Mouse (Mus musculus) frontal cortex, adult 2 months (tissue): ENCODE results near the gene Olfr1353. TPM values are rescaled to one million over a fixed set of nuclear protein-coding genes. Genes with fewer than 3 reads are reported as not detected.
"Not testable (repeated sequence)": the region's sequence is repeated elsewhere in the genome, so short reads cannot be mapped to it uniquely, and the experiment has no call there.

Experiments used
- DNase-seq, 2 experiments: peaks; one replicate each; pipeline ENCODE4 v3.0.0; 2022; ENCODE audit warnings: low spot score in 1 of 2; ENCODE audit errors: extremely low spot score in 1 of 2
- polyA plus RNA-seq: library from polyadenylated mRNA; depleted of rRNA; stranded (reverse); fragments of >200 nt; gene quantifications from 2 replicates; pipeline ENCODE4 v1.2.3, GENCODE M21; 2012; rRNA removed

Olfr1353 gene
- 0.06 TPM in 1 of 2 replicates, not detected in the other for polyA plus RNA-seq

- not testable (repeated sequence) for DNase-seq
Observed at GRCm38 (mm10) chr10:78963009-78963408, at the start of gene Olfr1353. Gene Olfr1353, plus strand, starts transcription at chr10:78963309.

GRCm38 (mm10) chr10:78950336-78950735 lies 12.8 kb upstream of the Olfr1353 start, which contains the start of gene Olfr8:
Gene Olfr8, plus strand, starts transcription at chr10:78950636.
- DNase-seq: not testable (repeated sequence)

- DNase-seq: no peak
Observed at GRCm38 (mm10) chr10:78980750-78981149, 17.6 kb downstream of the Olfr1353 start, which contains the start of gene Olfr1352. Gene Olfr1352, plus strand, starts transcription at chr10:78981050.

GRCm38 (mm10) chr10:79012172-79012571 lies 49.1 kb downstream of the Olfr1353 start, which contains the start of gene Olfr1351:
Gene Olfr1351, plus strand, starts transcription at chr10:79012472.
- no peak for DNase-seq

Other genes with a start within 250 kb of the Olfr1353 start
- gene Casp14, start 245.0 kb upstream of the Olfr1353 start, polyA plus RNA-seq: not detected in 2 replicates
- gene Ccdc105, start 210.2 kb upstream of the Olfr1353 start, polyA plus RNA-seq: 0.15 and 0.18 TPM in 2 replicates
- 8.9 and 10.4 TPM in 2 replicates for gene Slc1a6, start 182.8 kb upstream of the Olfr1353 start, polyA plus RNA-seq
- gene Olfr1356, start 111.1 kb upstream of the Olfr1353 start, polyA plus RNA-seq: not detected in 2 replicates
- gene Olfr1355, start 87.8 kb upstream of the Olfr1353 start, polyA plus RNA-seq: not detected in 2 replicates
- 0.02 TPM in 1 of 2 replicates, not detected in the other for gene Olfr1354, start 50.1 kb upstream of the Olfr1353 start, polyA plus RNA-seq
- gene Olfr8, start 12.7 kb upstream of the Olfr1353 start, polyA plus RNA-seq: not detected in 2 replicates
- gene Olfr1352, start 17.7 kb downstream of the Olfr1353 start, polyA plus RNA-seq: 0.02 TPM in 1 of 2 replicates, not detected in the other
- gene Olfr1351, start 49.2 kb downstream of the Olfr1353 start, polyA plus RNA-seq: not detected in 2 replicates
- not detected in 2 replicates for gene Olfr57, start 65.4 kb downstream of the Olfr1353 start, polyA plus RNA-seq
- 25.0 and 25.4 TPM in 2 replicates for gene 2610008E11Rik, start 134.3 kb downstream of the Olfr1353 start, polyA plus RNA-seq
- gene Vmn2r80, start 185.5 kb downstream of the Olfr1353 start, polyA plus RNA-seq: not detected in 2 replicates